Mouse (Mus musculus): ENCODE data around the gene Olfr952. TPM values are rescaled to one million over a fixed set of nuclear protein-coding genes. Genes with fewer than 3 reads are reported as not detected.

Olfr952 gene
- total and polyA plus RNA-seq, 3 experiments = not detected

DNA sequence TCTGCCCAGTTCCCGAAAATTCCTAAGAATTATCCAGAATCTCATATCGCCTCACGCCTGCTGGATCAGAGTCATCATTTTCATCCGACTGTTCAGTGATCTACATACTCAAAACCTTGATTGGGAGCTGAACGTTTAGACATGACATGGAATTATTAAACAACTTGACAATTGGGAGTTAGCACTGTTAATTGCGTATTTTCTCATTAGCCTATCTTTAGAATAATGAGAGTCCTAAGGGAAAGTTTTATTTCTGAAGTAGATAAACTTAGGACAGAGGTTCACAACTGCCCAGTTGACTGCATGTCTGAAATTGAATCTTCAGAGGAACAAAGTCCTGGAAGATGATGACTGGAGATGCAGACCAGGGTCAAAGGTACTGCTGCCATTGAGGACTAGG lies 29.5 kb upstream of the Olfr952 start, which contains the start of gene Olfr954:
TSS of gene Olfr954 (plus strand) at position 301 of the 400 bp plus-strand sequence.
- H3K79me2 ChIP-seq (replicated peaks; ENCODE audit: control insufficient read depth, extremely low read depth, insufficient read depth, poor library complexity, severe bottlenecking) = no peaks in the 10 kb centered on the region
- no peak within 1 kb of the TSS for H3K9ac ChIP-seq (ENCODE audit: insufficient read depth, low read depth)
- H3K27ac ChIP-seq (ENCODE audit: insufficient read depth, low read depth) = no peak within 1 kb of the TSS
- H3K4me1 ChIP-seq (ENCODE audit: control insufficient read depth in 1 of 2, insufficient read depth in 2 of 2) = no peaks in the 10 kb centered on the region
- DNase-seq (ENCODE audit: extremely low read depth) = no peak
- no peak within 1 kb of the TSS for H3K4me3 ChIP-seq (replicated peaks in 1 of 3; ENCODE audit: low read depth in 2 of 3, low read length in 2 of 3, poor library complexity in 1 of 3)
- H3K36me3 ChIP-seq (replicated peaks in 1 of 2; ENCODE audit: control insufficient read depth in 1 of 2, insufficient read depth in 1 of 2, low read length in 1 of 2) = no peaks in the 10 kb centered on the region
- H3K4me2 ChIP-seq (ENCODE audit: insufficient read depth, low read depth, poor library complexity, severe bottlenecking) = no peak within 1 kb of the TSS
- H3K9me3 ChIP-seq (replicated peaks; ENCODE audit: low read length) = no peaks in the 10 kb centered on the region
- TF ChIP-seq NRF1 (IDR thresholded peaks at IDR 0.05; ENCODE audit: low read depth, low read length) (no peak), ZNF384 (IDR thresholded peaks at IDR 0.05; ENCODE audit: low read depth, low read length) (no peak), CHD1 (IDR thresholded peaks at IDR 0.05; ENCODE audit: low read depth, low read length) (no peak), ETS1 (conservative IDR thresholded peaks at IDR 0.05; ENCODE audit: low read depth, low read length) (no peak), ZKSCAN1 (IDR thresholded peaks at IDR 0.05; ENCODE audit: borderline replicate concordance, low read depth, low read length) (no peak), POLR2AphosphoS2 (IDR thresholded peaks at IDR 0.05; ENCODE audit: low read depth, low read length) (no peak), JUND (conservative IDR thresholded peaks at IDR 0.05; ENCODE audit: low read depth, low read length) (no peak), GABPA (IDR thresholded peaks at IDR 0.05; ENCODE audit: insufficient replicate concordance, low read depth, low read length) (no peak), ZMIZ1 (IDR thresholded peaks at IDR 0.05; ENCODE audit: low read depth, low read length) (no peak), HCFC1 (IDR thresholded peaks at IDR 0.05; ENCODE audit: low read depth, low read length) (no peak), MAX (IDR thresholded peaks at IDR 0.05; ENCODE audit: low read length) (no peak), MAFK (IDR thresholded peaks at IDR 0.05; ENCODE audit: insufficient replicate concordance, low read length) (no peak), ELF1 (IDR thresholded peaks at IDR 0.05; ENCODE audit: low read depth, low read length) (no peak), TBP (conservative IDR thresholded peaks at IDR 0.05; ENCODE audit: low read depth, low read length) (no peak), IRF4 (IDR thresholded peaks at IDR 0.05; ENCODE audit: low read depth, low read length) (no peak), ZC3H11A (IDR thresholded peaks at IDR 0.05; ENCODE audit: low read depth, low read length) (no peak), UBTF (IDR thresholded peaks at IDR 0.05; ENCODE audit: low read depth, low read length) (no peak), SMC3 (IDR thresholded peaks at IDR 0.05; ENCODE audit: low read depth, low read length) (no peak), TCF12 (IDR thresholded peaks at IDR 0.05; ENCODE audit: low read depth, low read length) (no peak), MXI1 (IDR thresholded peaks at IDR 0.05; ENCODE audit: low read depth, low read length) (no peak)
- H3K27me3 ChIP-seq (replicated peaks) = no peaks in the 10 kb centered on the region
- in situ Hi-C loops (cut with MboI; ENCODE audit: low pct_ligation_motif_present, low pct_unique_long_range_greater_than_20kb, low sequenced_read_pairs) = no loop called here
- dilution Hi-C loops (cut with MboI; ENCODE audit: extremely low pct_ligation_motif_present, extremely low pct_unique_long_range_greater_than_20kb, low sequenced_read_pairs) = no loop called here

DNA sequence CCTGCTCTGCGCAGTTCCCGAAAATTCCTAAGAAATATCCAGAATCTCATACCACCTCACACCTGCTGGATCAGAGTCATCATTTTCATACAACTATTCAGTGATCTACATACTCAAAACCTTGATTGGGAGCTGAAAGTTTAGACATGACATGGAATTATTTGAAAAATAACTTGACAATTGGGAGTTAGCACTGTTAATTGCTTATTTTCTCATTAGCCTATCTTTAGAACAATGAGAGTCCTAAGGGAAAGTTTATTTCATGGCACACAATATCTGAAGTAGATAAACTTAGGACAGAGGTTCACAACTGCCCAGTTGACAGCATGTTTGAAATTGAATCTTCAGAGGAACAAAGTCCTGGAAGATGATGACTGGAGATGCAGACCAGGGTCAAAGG lies 39.8 kb downstream of the Olfr952 start, which contains the start of gene Olfr951:
TSS of gene Olfr951 (plus strand) at position 301 of the 400 bp plus-strand sequence.
- Histone ChIP-seq H3K79me2 (replicated peaks; ENCODE audit: control insufficient read depth, extremely low read depth, insufficient read depth, poor library complexity, severe bottlenecking) (no peaks in the 10 kb centered on the region), H3K9ac (ENCODE audit: insufficient read depth, low read depth) (no peak within 1 kb of the TSS), H3K27ac (ENCODE audit: insufficient read depth, low read depth) (no peak within 1 kb of the TSS), H3K9me3 (replicated peaks; ENCODE audit: low read length) (no peaks in the 10 kb centered on the region), H3K36me3 (replicated peaks in 1 of 2; ENCODE audit: control insufficient read depth in 1 of 2, insufficient read depth in 1 of 2, low read length in 1 of 2) (no peaks in the 10 kb centered on the region), H3K27me3 (replicated peaks) (no peaks in the 10 kb centered on the region), H3K4me3 (replicated peaks in 1 of 3; ENCODE audit: low read depth in 2 of 3, low read length in 2 of 3, poor library complexity in 1 of 3) (no peak within 1 kb of the TSS), H3K4me1 (ENCODE audit: control insufficient read depth in 1 of 2, insufficient read depth in 2 of 2) (no peaks in the 10 kb centered on the region), H3K4me2 (ENCODE audit: insufficient read depth, low read depth, poor library complexity, severe bottlenecking) (no peak within 1 kb of the TSS)
- in situ Hi-C loops (cut with MboI; ENCODE audit: low pct_ligation_motif_present, low pct_unique_long_range_greater_than_20kb, low sequenced_read_pairs) (no loop called here), dilution Hi-C loops (cut with MboI; ENCODE audit: extremely low pct_ligation_motif_present, extremely low pct_unique_long_range_greater_than_20kb, low sequenced_read_pairs) (no loop called here)
- no peak for DNase-seq (ENCODE audit: extremely low read depth)
- TF ChIP-seq CTCF (conservative IDR thresholded peaks at IDR 0.05 in 1 of 2, IDR thresholded peaks at IDR 0.05 in 1 of 2; ENCODE audit: low read depth in 2 of 2, low read length in 2 of 2) (no peak), GABPA (IDR thresholded peaks at IDR 0.05; ENCODE audit: insufficient replicate concordance, low read depth, low read length) (no peak)

Other genes starting within 250 kb of the Olfr952 start
- gene Olfr944, start 225.2 kb downstream of the Olfr952 start, total RNA-seq (2012; rRNA removed) = not detected in 2 replicates
- gene Olfr944, start 225.2 kb downstream of the Olfr952 start, total RNA-seq (2014; rRNA removed) = not detected in 2 replicates
- not detected in 2 replicates for gene Olfr944, start 225.2 kb downstream of the Olfr952 start, polyA plus RNA-seq (2012; ENCODE audit: insufficient read length, low read depth)
- not detected in 2 replicates for gene Olfr1537, start 177.2 kb downstream of the Olfr952 start, total RNA-seq (2012; rRNA removed)
- not detected in 2 replicates for gene Olfr1537, start 177.2 kb downstream of the Olfr952 start, total RNA-seq (2014; rRNA removed)
- not detected in 2 replicates for gene Olfr1537, start 177.2 kb downstream of the Olfr952 start, polyA plus RNA-seq (2012; ENCODE audit: insufficient read length, low read depth)
- not detected in 2 replicates for gene Olfr945, start 150.3 kb downstream of the Olfr952 start, total RNA-seq (2012; rRNA removed)
- gene Olfr945, start 150.3 kb downstream of the Olfr952 start, total RNA-seq (2014; rRNA removed) = not detected in 2 replicates
- gene Olfr945, start 150.3 kb downstream of the Olfr952 start, polyA plus RNA-seq (2012; ENCODE audit: insufficient read length, low read depth) = not detected in 2 replicates
- gene Olfr948, start 101.1 kb downstream of the Olfr952 start, total RNA-seq (2012; rRNA removed) = not detected in 2 replicates
- gene Olfr948, start 101.1 kb downstream of the Olfr952 start, total RNA-seq (2014; rRNA removed) = not detected in 2 replicates
- gene Olfr948, start 101.1 kb downstream of the Olfr952 start, polyA plus RNA-seq (2012; ENCODE audit: insufficient read length, low read depth) = not detected in 2 replicates
- gene Olfr951, start 39.7 kb downstream of the Olfr952 start, total RNA-seq (2012; rRNA removed) = not detected in 2 replicates
- not detected in 2 replicates for gene Olfr951, start 39.7 kb downstream of the Olfr952 start, total RNA-seq (2014; rRNA removed)
- not detected in 2 replicates for gene Olfr951, start 39.7 kb downstream of the Olfr952 start, polyA plus RNA-seq (2012; ENCODE audit: insufficient read length, low read depth)
- gene Olfr954, start 29.6 kb upstream of the Olfr952 start, total RNA-seq (2012; rRNA removed) = not detected in 2 replicates
- not detected in 2 replicates for gene Olfr954, start 29.6 kb upstream of the Olfr952 start, total RNA-seq (2014; rRNA removed)
- not detected in 2 replicates for gene Olfr954, start 29.6 kb upstream of the Olfr952 start, polyA plus RNA-seq (2012; ENCODE audit: insufficient read length, low read depth)
- gene Olfr955, start 44.8 kb upstream of the Olfr952 start, total RNA-seq (2012; rRNA removed) = not detected in 2 replicates
- gene Olfr955, start 44.8 kb upstream of the Olfr952 start, total RNA-seq (2014; rRNA removed) = not detected in 2 replicates
- gene Olfr955, start 44.8 kb upstream of the Olfr952 start, polyA plus RNA-seq (2012; ENCODE audit: insufficient read length, low read depth) = not detected in 2 replicates
- not detected in 2 replicates for gene Olfr44, start 66.8 kb upstream of the Olfr952 start, total RNA-seq (2012; rRNA removed)
- not detected in 2 replicates for gene Olfr44, start 66.8 kb upstream of the Olfr952 start, total RNA-seq (2014; rRNA removed)
- gene Olfr44, start 66.8 kb upstream of the Olfr952 start, polyA plus RNA-seq (2012; ENCODE audit: insufficient read length, low read depth) = not detected in 2 replicates
- not detected in 2 replicates for gene Olfr957, start 88.7 kb upstream of the Olfr952 start, total RNA-seq (2012; rRNA removed)
- not detected in 2 replicates for gene Olfr957, start 88.7 kb upstream of the Olfr952 start, total RNA-seq (2014; rRNA removed)
- gene Olfr957, start 88.7 kb upstream of the Olfr952 start, polyA plus RNA-seq (2012; ENCODE audit: insufficient read length, low read depth) = not detected in 2 replicates
- not detected in 2 replicates for gene Olfr958, start 126.9 kb upstream of the Olfr952 start, total RNA-seq (2012; rRNA removed)
- not detected in 2 replicates for gene Olfr958, start 126.9 kb upstream of the Olfr952 start, total RNA-seq (2014; rRNA removed)
- not detected in 2 replicates for gene Olfr958, start 126.9 kb upstream of the Olfr952 start, polyA plus RNA-seq (2012; ENCODE audit: insufficient read length, low read depth)
- not detected in 2 replicates for gene Olfr959, start 148.4 kb upstream of the Olfr952 start, total RNA-seq (2012; rRNA removed)
- not detected in 2 replicates for gene Olfr959, start 148.4 kb upstream of the Olfr952 start, total RNA-seq (2014; rRNA removed)
- not detected in 2 replicates for gene Olfr959, start 148.4 kb upstream of the Olfr952 start, polyA plus RNA-seq (2012; ENCODE audit: insufficient read length, low read depth)
- not detected in 2 replicates for gene AW551984, start 177.3 kb upstream of the Olfr952 start, total RNA-seq (2012; rRNA removed)
- not detected in 2 replicates for gene AW551984, start 177.3 kb upstream of the Olfr952 start, total RNA-seq (2014; rRNA removed)
- not detected in 2 replicates for gene AW551984, start 177.3 kb upstream of the Olfr952 start, polyA plus RNA-seq (2012; ENCODE audit: insufficient read length, low read depth)
- gene Olfr148, start 183.5 kb upstream of the Olfr952 start, total RNA-seq (2012; rRNA removed) = not detected in 2 replicates
- gene Olfr148, start 183.5 kb upstream of the Olfr952 start, total RNA-seq (2014; rRNA removed) = not detected in 2 replicates
- not detected in 2 replicates for gene Olfr148, start 183.5 kb upstream of the Olfr952 start, polyA plus RNA-seq (2012; ENCODE audit: insufficient read length, low read depth)
- not detected in 2 replicates for gene Olfr960, start 194.2 kb upstream of the Olfr952 start, total RNA-seq (2012; rRNA removed)
- gene Olfr960, start 194.2 kb upstream of the Olfr952 start, total RNA-seq (2014; rRNA removed) = not detected in 2 replicates
- gene Olfr960, start 194.2 kb upstream of the Olfr952 start, polyA plus RNA-seq (2012; ENCODE audit: insufficient read length, low read depth) = not detected in 2 replicates
- gene Olfr961, start 217.9 kb upstream of the Olfr952 start, total RNA-seq (2012; rRNA removed) = not detected in 2 replicates
- not detected in 2 replicates for gene Olfr961, start 217.9 kb upstream of the Olfr952 start, total RNA-seq (2014; rRNA removed)
- gene Olfr961, start 217.9 kb upstream of the Olfr952 start, polyA plus RNA-seq (2012; ENCODE audit: insufficient read length, low read depth) = not detected in 2 replicates
- not detected in 2 replicates for gene Olfr963, start 240.1 kb upstream of the Olfr952 start, total RNA-seq (2012; rRNA removed)
- gene Olfr963, start 240.1 kb upstream of the Olfr952 start, total RNA-seq (2014; rRNA removed) = not detected in 2 replicates
- not detected in 2 replicates for gene Olfr963, start 240.1 kb upstream of the Olfr952 start, polyA plus RNA-seq (2012; ENCODE audit: insufficient read length, low read depth)